Mouse (Mus musculus) heart, postnatal 4 days (tissue): ENCODE measurements around the gene Sox15. TPM values are rescaled to one million over a fixed set of nuclear protein-coding genes. Genes with fewer than 3 reads are reported as not detected.
"Not testable (repeated sequence)": the region's sequence is repeated elsewhere in the genome, so short reads cannot be mapped to it uniquely, and the experiment has no call there.

Experiments used
- DNase-seq: peaks from one replicate; pipeline ENCODE4 v3.0.0; 2021
- total RNA-seq, 2 experiments: library from RNA; stranded (reverse); gene quantifications; 2 replicates each; pipeline ENCODE4 v1.2.3; 2021

Gene Sox15
- not detected for total RNA-seq

DNA sequence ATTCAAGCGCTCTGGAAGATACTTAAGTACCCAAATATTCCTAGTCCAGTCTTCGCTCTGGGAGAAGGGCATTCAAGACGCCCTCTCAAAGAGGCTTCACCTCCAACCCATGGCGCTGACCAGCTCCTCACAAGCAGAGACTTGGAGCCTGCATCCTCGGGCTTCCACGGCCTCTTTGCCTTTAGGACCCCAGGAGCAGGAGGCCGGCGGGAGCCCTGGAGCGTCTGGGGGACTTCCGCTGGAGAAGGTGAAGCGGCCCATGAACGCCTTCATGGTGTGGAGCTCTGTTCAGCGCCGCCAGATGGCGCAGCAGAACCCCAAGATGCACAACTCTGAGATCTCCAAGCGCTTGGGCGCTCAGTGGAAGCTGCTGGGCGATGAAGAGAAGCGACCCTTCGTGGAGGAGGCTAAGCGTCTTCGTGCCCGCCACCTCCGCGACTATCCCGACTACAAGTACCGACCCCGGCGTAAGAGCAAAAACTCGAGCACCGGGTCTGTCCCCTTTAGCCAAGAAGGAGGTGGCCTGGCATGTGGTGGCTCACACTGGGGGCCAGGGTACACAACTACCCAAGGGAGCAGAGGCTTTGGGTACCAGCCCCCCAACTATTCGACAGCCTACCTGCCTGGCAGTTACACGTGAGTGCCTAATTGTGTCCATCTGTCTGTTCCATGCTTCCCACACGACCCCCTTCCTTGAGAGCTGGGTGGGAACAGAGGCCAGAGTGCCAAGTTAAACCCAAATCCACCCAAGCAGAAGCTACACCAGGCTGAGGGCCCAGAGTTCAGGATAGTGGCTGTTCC lies at the start of gene Sox15:
Gene Sox15 (plus strand): TSS at position 51 of the 801 bp plus-strand sequence.
- DNase-seq, result peak; percentile 79

- peak; percentile 79 for DNase-seq
Observed at GRCm38 (mm10) chr11:69605726-69606490, 49.2 kb upstream of the Sox15 start, which contains the start of gene Atp1b2. TSS of gene Atp1b2 (minus strand) at chr11:69605942.

DNA sequence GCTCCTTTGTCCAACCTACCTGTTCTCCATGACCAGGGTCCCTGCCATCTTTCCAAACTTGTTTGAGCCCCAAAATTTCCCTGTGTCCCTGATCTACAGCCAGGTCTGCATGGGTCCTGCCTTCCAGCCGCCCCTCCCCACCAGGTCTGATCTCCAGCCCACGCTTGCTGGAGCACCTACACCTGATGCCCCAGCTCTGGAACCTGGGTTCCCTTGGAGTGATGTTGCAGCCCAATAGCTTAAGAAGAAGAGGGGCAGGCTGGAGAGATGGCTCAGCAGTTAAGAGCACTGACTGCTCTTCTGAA lies 48.7 kb upstream of the Sox15 start:
- DNase-seq, result no peak

GRCm38 (mm10) chr11:69606832-69607231 lies 48.3 kb upstream of the Sox15 start:
- DNase-seq, result no peak

GRCm38 (mm10) chr11:69608525-69608924 lies 46.6 kb upstream of the Sox15 start:
- DNase-seq, result no peak

DNA sequence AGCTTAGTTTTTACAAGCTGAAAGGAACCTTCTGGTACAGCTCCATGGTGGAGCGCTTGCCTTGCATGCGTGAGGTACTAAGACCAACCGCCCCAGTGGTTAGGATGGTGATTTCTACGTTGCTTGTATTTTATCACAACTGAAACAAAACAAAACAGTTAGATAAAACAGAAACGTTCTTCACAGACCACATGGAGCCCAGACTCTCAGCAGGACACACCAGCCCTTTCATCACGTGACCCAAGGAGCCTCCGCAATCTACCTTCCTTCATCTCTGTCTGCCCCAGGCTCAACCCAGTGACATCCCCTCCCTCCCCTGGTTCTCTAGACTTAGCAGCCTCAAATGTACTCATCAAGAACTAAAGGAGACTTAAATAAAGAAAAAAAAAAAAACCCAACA lies 45.7 kb upstream of the Sox15 start:
- no peak for DNase-seq

DNA sequence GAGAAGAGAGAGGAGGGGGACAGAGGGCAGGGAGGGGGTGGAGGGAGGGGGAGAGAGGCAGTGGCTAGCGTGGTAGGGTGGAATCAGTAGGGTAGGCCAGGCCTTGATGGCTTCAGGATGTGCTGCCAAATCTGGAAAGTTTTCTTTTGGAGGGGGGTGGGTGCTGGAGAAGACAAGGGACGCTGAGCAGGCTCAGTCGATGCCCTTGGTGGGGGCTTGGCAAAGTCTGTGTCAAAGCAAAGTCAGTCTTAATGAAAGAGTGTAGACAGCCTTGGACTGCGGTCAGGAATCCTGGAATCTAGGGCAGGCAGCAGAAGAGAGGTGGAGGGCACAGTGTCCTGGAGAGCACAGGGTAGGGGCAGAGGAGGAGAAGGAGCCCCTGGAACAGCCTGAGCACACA lies 44.2 kb upstream of the Sox15 start:
- no peak for DNase-seq

GRCm38 (mm10) chr11:69613553-69614256 lies 41.4 kb upstream of the Sox15 start:
- DNase-seq, result peak; percentile 94

DNA sequence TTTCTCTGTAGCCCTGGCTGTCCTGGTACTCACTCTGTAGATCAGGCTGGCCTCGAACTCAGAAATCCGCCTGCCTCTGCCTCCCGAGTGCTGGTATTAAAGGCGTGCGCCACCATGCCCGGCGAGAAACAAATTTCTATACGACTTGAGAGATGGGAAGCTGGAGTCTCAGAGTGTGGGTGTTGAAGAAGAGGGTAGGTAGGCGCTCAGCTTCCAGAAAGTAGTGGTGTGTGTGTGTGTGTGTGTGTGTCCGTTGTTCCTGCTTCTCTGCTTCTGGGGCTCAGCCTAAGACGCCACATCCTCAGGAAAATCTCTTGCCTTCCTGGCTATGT lies 40.9 kb upstream of the Sox15 start:
- DNase-seq, result not testable (repeated sequence)

DNA sequence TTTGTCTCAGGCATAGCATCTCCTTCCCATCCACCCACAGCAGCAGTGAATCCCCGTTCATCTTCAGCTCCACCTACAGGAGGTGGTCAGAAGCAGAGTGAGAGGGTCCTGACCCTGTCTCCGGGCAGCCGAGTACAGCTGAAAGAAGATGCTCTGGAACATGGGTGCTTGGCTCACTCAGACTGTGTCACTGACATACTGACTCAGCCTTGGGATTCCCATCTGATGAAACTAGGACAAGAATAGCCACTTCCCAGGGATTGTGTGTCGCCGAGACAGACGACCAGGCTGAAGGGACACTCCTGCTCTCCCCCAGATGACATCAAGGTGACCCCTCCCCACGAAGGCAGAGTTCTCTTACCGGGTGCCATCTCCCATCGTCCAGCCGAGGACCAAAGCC lies 38.3 kb upstream of the Sox15 start:
- DNase-seq, result no peak

DNA sequence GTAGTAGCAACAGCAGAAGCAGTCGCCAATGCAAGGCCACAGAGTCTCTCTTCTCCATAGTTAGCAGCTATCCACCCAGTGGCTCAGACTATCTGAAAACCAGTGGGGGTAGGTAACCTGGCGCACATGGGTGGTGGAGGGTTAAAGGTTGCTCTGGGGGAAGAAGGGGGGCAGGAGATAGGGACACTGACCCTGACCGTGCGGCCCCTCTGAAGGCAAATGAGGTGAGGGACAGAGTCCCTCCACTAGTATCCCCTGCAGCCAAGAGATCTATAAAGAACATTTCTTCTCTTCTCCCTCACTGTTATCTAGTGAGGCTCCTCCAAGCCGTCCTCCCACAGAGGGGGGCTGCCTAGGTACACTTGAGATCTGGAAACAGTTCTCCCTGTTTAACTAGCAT lies 37.3 kb upstream of the Sox15 start, which contains the start of gene Shbg:
Gene Shbg (minus strand): TSS at position 101 of the 400 bp plus-strand sequence.
- DNase-seq, result no peak

- DNase-seq, result no peak
Observed at GRCm38 (mm10) chr11:69620394-69621081, 34.6 kb upstream of the Sox15 start.

- peak; percentile 63 for DNase-seq
Observed at GRCm38 (mm10) chr11:69621571-69622268, 33.4 kb upstream of the Sox15 start, which contains the start of gene Sat2. TSS of gene Sat2 (plus strand) at chr11:69622024.

DNA sequence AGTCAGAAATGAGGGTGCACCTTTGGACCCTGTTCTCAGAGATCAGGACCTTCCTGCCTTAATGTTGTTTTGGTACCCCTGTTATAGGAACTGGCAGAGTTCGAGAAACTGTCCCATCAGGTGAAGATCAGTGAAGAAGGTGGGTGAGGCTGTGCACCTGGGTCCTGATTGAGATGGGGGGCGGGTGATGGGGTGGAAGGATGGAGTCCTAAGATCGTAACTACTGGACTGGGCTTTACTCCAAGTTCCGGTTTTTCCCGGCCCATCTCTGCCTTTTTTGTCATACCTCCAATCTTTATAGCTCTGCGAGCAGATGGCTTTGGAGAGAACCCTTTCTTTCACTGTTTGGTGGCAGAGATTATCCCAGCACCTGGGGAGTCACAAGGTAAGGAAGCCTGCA lies 32.7 kb upstream of the Sox15 start:
- no peak for DNase-seq

GRCm38 (mm10) chr11:69623006-69623405 lies 32.1 kb upstream of the Sox15 start:
- no peak for DNase-seq

- not testable (repeated sequence) for DNase-seq
Observed at GRCm38 (mm10) chr11:69624339-69624738, 30.8 kb upstream of the Sox15 start.

DNA sequence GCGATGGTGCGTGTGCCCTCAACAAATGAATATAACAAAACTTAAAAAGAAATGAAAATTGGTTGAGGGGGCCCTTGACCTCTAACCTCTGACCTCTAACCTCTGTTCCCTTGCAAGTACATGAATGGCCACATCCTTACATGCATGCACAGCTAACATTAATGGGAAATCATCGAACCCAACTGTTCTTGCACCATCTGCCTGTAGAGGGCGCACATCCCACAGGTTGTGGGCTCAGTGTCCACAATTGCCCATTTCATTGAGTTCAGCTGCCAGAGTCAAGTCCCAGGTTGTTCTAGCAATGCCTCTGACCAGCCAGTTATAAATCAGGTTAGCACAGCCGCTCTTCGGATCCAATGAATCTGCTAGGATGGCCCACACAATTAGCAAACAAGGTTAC lies 26.8 kb upstream of the Sox15 start:
- DNase-seq, result peak; percentile 78

GRCm38 (mm10) chr11:69629802-69630201 lies 25.3 kb upstream of the Sox15 start:
- DNase-seq, result no peak

DNA sequence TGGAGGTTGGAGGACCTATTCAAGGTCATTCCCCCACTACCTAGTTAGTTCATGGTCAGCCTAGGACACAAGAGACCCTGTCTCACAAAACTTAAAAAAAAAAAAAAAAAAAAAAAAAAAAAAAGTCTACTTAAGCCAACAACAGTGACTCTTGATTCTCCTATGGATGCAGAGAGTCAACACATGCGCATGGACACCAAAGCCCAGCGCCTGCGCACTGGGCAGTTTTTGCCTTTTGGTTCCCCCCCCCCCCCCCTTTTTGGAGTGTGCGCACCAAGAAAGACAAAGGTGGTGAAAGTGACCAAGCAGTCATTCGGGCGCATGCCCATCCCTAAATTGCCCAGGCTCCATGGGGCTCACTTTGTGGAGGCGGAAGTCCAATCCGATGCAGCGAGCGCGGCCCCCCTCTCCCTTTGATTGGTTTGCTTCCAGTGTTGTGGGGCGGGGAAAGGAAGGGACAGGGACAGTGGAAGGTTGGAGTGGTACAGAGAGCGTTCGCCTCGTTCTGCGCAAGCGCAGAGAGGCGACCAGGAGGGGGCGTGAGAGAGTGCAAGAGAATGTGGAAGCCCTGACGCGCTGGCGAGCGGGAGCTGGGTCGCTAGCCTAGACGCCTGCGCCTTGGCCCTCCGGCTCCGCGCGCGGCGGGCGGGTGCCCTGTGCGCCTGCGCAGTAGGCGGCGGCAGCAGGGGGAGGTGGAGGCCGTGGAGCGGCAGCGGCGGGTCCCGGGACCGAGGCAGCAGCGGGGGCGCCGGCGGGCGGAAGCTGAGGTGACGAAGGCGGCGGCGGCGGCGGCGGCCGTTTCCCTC lies 22.6 kb upstream of the Sox15 start, which contains the start of gene Fxr2:
Gene Fxr2 (plus strand): TSS at position 707 of the 806 bp plus-strand sequence.
- DNase-seq, result peak; percentile 100

- peak; percentile 74 for DNase-seq
Observed at GRCm38 (mm10) chr11:69633128-69633866, 21.8 kb upstream of the Sox15 start.
